Mouse (Mus musculus) megakaryocyte, embryonic 14.5 days (primary cell): ENCODE results near the gene Gm45837.

ENCODE experiments used
- FLI1 ChIP-seq: IDR thresholded peaks from 2 replicates; pipeline ENCODE4 v1.6.1; 2012; ENCODE audit warnings: low read length, inconsistent platforms, mixed read lengths
- GATA1 ChIP-seq: IDR thresholded peaks from 3 replicates; pipeline ENCODE4 v1.6.1; 2012; ENCODE audit warnings: mixed read lengths, low read length, inconsistent platforms, borderline replicate concordance

DNA sequence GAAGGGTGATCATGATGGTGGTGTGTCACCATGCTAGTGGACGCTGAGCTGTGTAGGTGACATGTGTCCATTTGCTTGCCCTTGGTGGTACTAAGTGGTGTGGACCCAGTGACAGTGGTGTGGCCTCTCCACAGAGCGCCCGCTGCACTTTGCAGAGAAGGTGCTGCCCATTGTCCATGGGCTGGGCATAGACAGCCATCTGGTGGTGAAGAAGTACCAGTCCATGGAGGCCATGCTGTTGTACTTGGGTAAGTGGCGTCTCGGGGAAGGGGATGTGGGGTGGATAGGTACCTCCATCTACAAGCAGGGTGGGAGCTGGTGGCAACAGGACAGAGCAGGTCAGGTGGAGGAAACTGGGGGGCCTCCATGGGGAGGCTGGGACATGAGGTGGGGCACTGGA lies 6.9 kb upstream of the Gm45837 start:
- TF ChIP-seq FLI1 (no peak), GATA1 (no peak)
